Mouse (Mus musculus) spleen, adult 2 months (tissue): ENCODE measurements around the gene Tbc1d14.

Source experiments
- CTCF ChIP-seq: fragments of 200-500 bp; IDR thresholded peaks from 2 replicates; pipeline ENCODE4 v1.5.1; 2011; ENCODE audit warnings: mild to moderate bottlenecking, inconsistent platforms; ENCODE audit not compliant: insufficient read depth, insufficient read length, insufficient replicate concordance; ENCODE audit errors: extremely low read depth
- POLR2A ChIP-seq: fragments of 200-500 bp; IDR thresholded peaks from 2 replicates; pipeline ENCODE4 v1.6.1; 2011; ENCODE audit warnings: low read depth, low read length, inconsistent platforms

- TF ChIP-seq POLR2A (no peak), CTCF (no peak)
Measured at GRCm38 (mm10) chr5:36563741-36564140, 29.3 kb downstream of the Tbc1d14 start.
